19 mouse cellular contexts compared by ENCODE assay signal in genomic region chr4:106248272-106248671, GRCm38 (mm10).
DNase-seq lines count a peak whose midpoint lies in the region; ATAC-seq and TF ChIP-seq lines count a peak whose summit lies in the region.
"Had no signal": no experiment of that assay in that cellular context is flagged by ENCODE, and none has a peak within 500 bp of the region (broad histone marks: within the 10 kb centered on the region; RNA-seq: fewer than 3 reads in every experiment).

No protein-coding gene starts in this region.

- H3K27me3 ChIP-seq in heart, embryonic 12.5 days (replicated peaks): no peaks in the 10 kb centered on the region
- no peaks in the 10 kb centered on the region for H3K27me3 ChIP-seq in G1E (ENCODE audit: insufficient read depth, low read length)
- no peaks in the 10 kb centered on the region for H3K27me3 ChIP-seq in liver, embryonic 15.5 days
- no peaks in the 10 kb centered on the region for H3K27me3 ChIP-seq in forebrain, embryonic 15.5 days
- H3K27me3 ChIP-seq: midbrain, embryonic 15.5 days; Patski had no signal

- no peak for DNase-seq in heart, postnatal 10 days
- DNase-seq in G1E (ENCODE audit: low spot score): no peak
- no peak for DNase-seq in left cerebral cortex, postnatal 4 days
- no peak for DNase-seq in kidney, adult 9 months
- DNase-seq: adrenal gland, postnatal 36 days; cerebellum, adult 11-12 months; cerebellum, postnatal 36 days; heart, adult 2 months; heart, postnatal 36 days; lung, postnatal 4 days; thymus, adult 2 months had no signal

- 76% methylated on average over 8 of the region's 8 CpGs for WGBS in heart, embryonic 12.5 days
- 23% methylated on average over 8 of the region's 8 CpGs for WGBS in liver, embryonic 15.5 days (ENCODE audit: insufficient replicate concordance)
- 93% methylated on average over 8 of the region's 8 CpGs for WGBS in forebrain, embryonic 15.5 days

- H3K4me1 ChIP-seq in heart, embryonic 12.5 days (replicated peaks): peaks cover 5% of the 10 kb centered on the region
- H3K4me1 ChIP-seq in G1E (ENCODE audit: insufficient read depth, low read depth, low read length): 0 out of 2 replicates have a peak, but pooled peaks cover 6% of the 10 kb centered on the region
- peaks cover 60% of the 10 kb centered on the region for H3K4me1 ChIP-seq in liver, embryonic 15.5 days (replicated peaks)
- no peaks in the 10 kb centered on the region for H3K4me1 ChIP-seq in forebrain, embryonic 15.5 days
- H3K4me1 ChIP-seq: forebrain, embryonic 10.5 days; midbrain, embryonic 15.5 days had no signal

- no peak overlapping the region for H3K4me2 ChIP-seq in heart, embryonic 12.5 days
- peak overlapping the region; percentile 64 for H3K4me2 ChIP-seq in liver, embryonic 15.5 days
- H3K4me2 ChIP-seq in forebrain, embryonic 15.5 days (replicated peaks): no peak overlapping the region
- H3K4me2 ChIP-seq: midbrain, embryonic 15.5 days had no signal

- ATAC-seq in heart, embryonic 12.5 days (ENCODE audit: insufficient number of reproducible peaks, low FRiP score): peak; percentile 69
- peak; percentile 32 for ATAC-seq in G1E (ENCODE audit: extremely low read depth, insufficient number of reproducible peaks, low FRiP score, poor library complexity, severe bottlenecking)
- peak; percentile 90 for ATAC-seq in erythroblast, adult 5-6 weeks (replicated peaks; ENCODE audit: low FRiP score, poor library complexity, severe bottlenecking)
- ATAC-seq in liver, embryonic 15.5 days (ENCODE audit: insufficient read depth): peak; percentile 97
- no peak for ATAC-seq in forebrain, embryonic 15.5 days (replicated peaks)
- ATAC-seq: hindbrain, postnatal 0 days; midbrain, embryonic 15.5 days; Patski had no signal

- H3K9me3 ChIP-seq in heart, embryonic 12.5 days (replicated peaks): peaks cover 10% of the 10 kb centered on the region; the same call in 1 of the 2 replicates
- H3K9me3 ChIP-seq in G1E (replicated peaks): 0 out of 2 replicates have a peak, but pooled peaks cover 5% of the 10 kb centered on the region
- 0 out of 2 replicates have a peak, but pooled peaks cover 5% of the 10 kb centered on the region for H3K9me3 ChIP-seq in liver, embryonic 15.5 days (replicated peaks)
- H3K9me3 ChIP-seq in forebrain, embryonic 15.5 days: no peaks in the 10 kb centered on the region
- H3K9me3 ChIP-seq: forebrain, embryonic 10.5 days; midbrain, embryonic 15.5 days had no signal

- intact Hi-C loops in heart, postnatal 10 days (cut with DNase I): no loop called here
- intact Hi-C loops in left cerebral cortex, postnatal 4 days (cut with DNase I): no loop called here

- TF ChIP-seq CTCF in G1E (IDR thresholded peaks at IDR 0.05; ENCODE audit: low read depth, low read length): no peak

- H3K4me3 ChIP-seq in heart, embryonic 12.5 days: no peak overlapping the region
- H3K4me3 ChIP-seq in G1E (ENCODE audit: low read depth, low read length): no peak overlapping the region
- H3K4me3 ChIP-seq in liver, embryonic 15.5 days (replicated peaks): peak overlapping the region; percentile 35
- no peak overlapping the region for H3K4me3 ChIP-seq in forebrain, embryonic 15.5 days
- H3K4me3 ChIP-seq: forebrain, embryonic 10.5 days; heart, adult 2 months; midbrain, embryonic 15.5 days had no signal

- no peak overlapping the region for H3K9ac ChIP-seq in heart, embryonic 12.5 days
- peak overlapping the region; percentile 57 for H3K9ac ChIP-seq in liver, embryonic 15.5 days
- H3K9ac ChIP-seq in forebrain, embryonic 15.5 days (replicated peaks): no peak overlapping the region
- H3K9ac ChIP-seq: midbrain, embryonic 15.5 days had no signal

- no peaks in the 10 kb centered on the region for H3K36me3 ChIP-seq in heart, embryonic 12.5 days
- no peaks in the 10 kb centered on the region for H3K36me3 ChIP-seq in G1E (replicated peaks)
- no peaks in the 10 kb centered on the region for H3K36me3 ChIP-seq in liver, embryonic 15.5 days (replicated peaks)
- no peaks in the 10 kb centered on the region for H3K36me3 ChIP-seq in forebrain, embryonic 15.5 days
- H3K36me3 ChIP-seq: forebrain, embryonic 10.5 days; midbrain, embryonic 15.5 days had no signal

- no peak overlapping the region for H3K27ac ChIP-seq in heart, embryonic 12.5 days (ENCODE audit: poor library complexity, severe bottlenecking)
- peak overlapping the region; percentile 99 for H3K27ac ChIP-seq in liver, embryonic 15.5 days (replicated peaks)
- H3K27ac ChIP-seq in forebrain, embryonic 15.5 days (replicated peaks): no peak overlapping the region
- H3K27ac ChIP-seq: forebrain, embryonic 10.5 days; heart, adult 2 months; hindbrain, postnatal 0 days; midbrain, embryonic 15.5 days had no signal
